Mouse (Mus musculus): ENCODE data around the gene Ptgfrn.

Gene Ptgfrn

DNA sequence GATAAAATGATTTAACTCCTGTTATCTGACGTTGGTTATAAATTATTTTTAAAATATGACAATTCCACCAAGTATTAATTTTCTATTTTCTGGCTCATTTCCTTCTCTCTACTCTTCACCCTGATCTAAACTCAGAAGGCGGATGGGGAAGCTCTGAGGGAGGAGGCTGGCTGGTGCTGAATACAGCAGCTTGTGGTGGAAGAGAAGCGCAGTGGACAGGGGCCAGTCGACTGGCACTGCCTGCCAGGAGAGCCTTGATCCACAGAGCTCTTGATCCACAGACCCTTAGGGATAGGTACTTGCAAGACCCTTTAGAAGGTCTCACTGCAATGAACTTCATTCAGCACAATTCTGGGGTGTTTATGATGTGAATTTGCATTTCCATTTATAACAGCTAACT lies 29.2 kb downstream of the Ptgfrn start:
- DNase-seq (ENCODE audit: extremely low spot score, low spot score), result no peak

DNA sequence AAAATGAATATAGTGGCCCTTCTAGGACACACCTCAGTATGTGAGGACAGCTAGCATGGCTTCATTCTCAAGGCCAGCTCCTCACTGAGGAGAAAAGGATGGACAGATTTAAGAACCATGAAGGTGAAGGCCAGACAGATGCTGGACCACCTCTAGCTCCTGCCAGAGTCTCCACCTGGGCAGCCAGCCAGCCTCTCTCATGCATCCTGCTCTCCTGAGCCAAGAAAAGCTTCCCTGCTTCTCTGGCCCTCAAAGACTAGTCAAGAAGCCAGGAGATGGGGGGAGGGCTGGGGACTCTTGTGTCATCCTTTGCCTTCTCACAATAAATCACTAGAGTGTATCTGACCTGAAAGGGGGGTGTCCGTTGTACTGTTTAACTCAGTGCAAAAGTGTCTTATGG lies 31.7 kb downstream of the Ptgfrn start:
- DNase-seq (ENCODE audit: extremely low spot score, low spot score), result no peak

DNA sequence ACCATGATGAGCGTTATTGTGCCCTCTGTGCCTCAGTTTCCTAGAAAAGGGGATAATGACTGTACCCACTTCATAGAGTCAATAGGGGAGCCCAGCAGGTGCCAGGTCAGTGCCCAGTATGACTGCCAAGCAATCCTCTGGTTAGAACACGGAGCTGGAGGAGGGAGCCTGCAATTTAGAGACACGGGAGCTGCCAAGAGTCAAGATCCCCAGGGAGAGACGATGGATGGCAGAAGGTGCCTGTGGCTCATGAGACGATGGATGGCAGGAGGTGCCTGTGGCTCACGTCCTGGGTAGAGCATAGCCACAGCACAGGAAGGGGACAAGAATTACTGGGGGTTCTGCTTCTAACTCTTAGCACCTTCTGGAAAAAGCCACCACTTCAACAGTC lies 32.4 kb downstream of the Ptgfrn start:
- no peak for DNase-seq (ENCODE audit: extremely low spot score, low spot score)

DNA sequence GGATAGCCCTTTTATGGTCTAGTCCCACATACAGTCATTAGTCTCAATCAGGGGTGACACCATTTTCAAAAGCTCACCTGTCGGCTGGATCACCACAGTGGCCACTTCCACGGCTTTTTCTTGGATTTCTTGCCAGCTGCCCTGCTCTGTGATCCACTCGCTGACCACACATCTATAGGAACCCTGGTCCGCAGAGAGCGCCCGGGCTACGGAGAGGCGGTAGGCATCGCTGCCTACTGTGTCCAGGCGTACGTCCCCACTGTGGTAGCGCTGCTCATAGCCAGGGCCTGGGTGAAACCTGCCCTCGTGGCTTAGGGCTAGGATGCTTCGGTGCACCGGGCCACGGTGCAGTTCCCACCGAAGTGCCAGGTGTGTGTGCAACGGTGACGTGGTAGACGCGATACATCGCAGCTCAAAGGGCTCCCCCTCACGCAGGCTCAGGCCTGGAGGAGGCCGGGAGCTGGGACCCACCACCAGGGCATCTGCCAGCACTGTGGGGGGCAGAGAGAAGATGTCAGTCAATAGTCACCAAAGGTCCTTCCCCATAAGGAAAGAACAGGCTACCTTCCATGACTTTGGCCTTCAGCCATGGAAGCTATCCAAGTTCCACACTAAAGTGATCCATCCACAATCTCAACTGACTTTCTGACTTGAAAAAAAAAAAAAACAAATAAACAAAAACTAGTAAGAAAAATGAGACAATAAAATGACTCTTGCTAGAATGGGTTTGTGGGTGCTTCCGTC lies 32.9 kb downstream of the Ptgfrn start:
- no peak for DNase-seq (ENCODE audit: extremely low spot score, low spot score)

DNA sequence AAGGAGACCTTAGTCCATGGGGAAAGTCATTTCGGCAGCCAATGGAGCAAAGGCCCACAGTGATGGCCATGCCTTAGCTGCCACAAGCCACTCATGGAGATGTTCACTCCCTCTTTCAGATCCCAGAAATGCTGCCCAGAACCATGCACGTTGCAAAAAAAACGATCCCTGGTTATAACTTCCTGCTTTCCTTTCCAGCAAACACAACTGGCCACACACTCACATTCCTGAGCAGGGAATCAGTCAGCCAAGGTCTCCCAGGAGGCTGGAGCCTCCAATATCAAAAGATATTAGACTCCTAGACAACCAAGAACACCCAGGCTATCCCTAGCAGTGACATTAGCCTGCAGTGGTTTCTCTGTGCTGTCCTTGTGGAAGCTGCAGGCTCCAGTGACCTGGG lies 34.2 kb downstream of the Ptgfrn start:
- no peak for DNase-seq (ENCODE audit: extremely low spot score, low spot score)

DNA sequence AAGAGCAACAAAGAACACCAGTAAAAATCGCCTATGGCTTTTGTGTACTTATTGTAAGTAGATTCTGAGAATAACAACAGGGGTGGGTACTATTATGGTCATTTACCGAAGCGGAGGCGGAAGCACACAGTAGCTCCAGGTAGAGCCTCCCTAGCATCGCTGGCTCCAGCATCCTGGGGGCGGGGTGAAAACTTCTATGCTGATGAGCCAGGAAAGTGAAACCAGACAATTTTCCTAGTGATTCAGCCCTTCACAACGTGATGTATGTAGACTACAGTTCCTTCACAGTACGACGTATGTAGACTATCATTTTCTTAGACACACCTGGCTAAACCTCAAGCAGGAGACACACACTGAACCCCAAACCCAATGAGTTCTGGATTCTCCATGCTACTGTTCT lies 36.7 kb downstream of the Ptgfrn start:
- DNase-seq (ENCODE audit: extremely low spot score, low spot score), result no peak

DNA sequence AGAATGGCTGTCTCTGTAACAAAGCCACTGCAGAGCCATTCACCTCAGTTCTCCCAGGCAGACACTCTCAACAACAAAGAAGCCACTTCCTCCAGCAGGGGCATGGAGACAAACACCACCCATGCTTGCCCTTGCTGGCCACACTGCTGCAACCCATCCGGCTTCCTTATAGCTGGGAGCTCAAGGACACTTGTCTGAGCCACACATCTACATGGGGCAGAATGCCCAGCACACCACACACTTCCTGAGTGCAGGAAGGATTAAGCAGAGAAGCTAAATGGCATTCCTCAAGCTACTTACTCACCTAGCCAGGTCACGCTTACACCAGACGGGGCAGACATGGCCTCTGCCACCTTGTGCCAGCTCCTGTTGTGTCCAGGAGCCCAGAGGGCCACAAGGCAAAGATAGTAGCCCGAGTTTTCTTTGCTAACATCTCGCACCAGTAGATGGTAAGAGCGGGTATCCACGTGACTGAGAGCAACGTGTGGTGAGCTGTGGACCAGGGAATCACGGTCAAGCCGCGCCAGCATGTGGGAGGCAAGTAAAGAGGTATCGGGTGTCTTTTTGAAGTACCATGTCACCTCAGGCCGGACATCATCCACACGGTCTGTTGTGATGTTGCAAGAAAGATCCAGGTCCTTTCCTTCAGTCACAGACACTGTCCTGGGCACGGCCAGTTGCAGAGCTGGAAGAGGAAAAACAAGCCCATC lies 37.4 kb downstream of the Ptgfrn start:
- no peak for DNase-seq (ENCODE audit: extremely low spot score, low spot score)

DNA sequence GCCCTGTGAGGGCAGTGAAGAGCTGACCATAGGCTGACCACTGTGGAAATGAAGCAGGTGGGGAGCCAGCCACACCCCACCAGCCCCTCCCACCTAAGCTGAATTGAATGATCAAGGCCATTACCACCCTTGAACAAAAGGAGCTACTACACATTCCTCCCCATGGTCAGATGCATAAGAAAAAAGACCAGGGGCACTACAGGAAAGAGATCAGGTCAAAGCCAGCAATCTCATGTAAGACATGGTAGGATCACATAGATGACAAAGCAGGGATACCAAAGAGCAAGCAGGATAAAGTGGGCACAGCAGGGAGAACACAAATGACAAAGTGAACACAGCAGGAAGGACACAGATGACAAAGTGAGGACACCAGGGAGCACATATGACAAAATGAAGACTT lies 38.5 kb downstream of the Ptgfrn start:
- no peak for DNase-seq (ENCODE audit: extremely low spot score, low spot score)

DNA sequence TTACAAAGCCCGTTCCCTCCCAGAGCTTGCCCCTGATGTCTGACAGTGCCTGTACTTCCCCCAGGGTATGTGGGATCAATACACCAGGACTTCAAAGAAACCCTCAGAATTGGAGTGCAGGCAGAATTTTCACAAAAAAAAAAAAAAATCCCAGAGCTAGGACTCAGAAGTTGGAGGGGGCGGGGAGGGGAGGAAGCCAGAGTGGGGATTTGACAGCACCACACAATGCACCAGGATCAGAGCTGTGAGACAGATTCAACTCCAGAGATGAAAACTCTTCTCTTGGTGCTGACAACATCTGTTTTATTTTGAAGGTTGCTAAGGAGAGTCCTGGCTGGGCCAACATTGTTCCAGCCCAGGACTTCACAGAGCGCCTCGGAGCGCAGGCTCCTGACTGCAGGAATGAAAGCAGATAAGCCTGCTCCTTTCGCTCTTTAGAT lies 39.3 kb downstream of the Ptgfrn start:
- no peak for DNase-seq (ENCODE audit: extremely low spot score, low spot score)

DNA sequence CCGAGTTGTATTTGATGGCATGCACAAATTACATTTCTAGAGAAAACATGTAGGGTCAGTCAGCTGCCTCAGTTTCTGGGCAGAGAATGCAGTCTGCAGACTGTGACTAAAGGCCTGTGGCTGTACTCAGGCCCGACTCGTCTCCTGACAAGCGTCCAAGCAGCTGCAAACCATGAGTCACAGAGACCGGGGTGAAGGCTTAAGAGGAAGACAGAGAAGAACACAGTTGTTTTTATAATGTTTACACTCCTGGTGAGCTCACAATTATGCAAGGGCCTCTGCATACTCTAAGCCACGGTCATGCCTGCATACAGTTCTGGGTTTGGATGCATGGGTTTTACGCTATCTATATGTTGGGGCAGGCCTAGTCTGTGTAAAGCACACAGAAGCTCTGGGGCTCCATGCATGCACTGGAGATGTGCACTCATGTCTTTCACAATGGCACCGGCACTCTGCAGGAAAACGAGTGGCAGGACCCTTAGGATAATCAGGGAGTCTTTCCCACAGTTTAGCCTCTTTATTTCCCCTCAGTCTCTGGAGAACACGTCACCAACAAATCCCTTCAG lies 39.8 kb downstream of the Ptgfrn start:
- DNase-seq (ENCODE audit: extremely low spot score, low spot score), result no peak

DNA sequence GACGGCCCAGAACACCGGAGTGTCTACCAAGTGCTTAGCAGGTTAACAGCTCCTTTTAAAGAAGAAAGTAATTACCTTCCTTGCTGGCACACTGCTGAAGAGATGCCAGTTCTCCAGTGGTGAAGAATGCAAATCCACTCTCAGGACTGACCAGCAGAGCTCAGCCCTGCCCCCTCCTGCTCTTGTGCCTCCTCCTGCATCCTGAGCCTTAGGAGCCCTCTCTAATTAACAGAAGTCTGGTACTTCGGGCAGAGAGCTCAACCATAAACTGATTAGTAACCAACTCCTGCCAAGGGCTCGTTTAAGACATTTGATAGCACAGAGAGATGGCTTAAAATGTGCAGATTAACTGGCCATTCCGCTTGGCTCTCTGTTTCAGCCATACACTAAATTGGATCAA lies 41.4 kb downstream of the Ptgfrn start:
- no peak for DNase-seq (ENCODE audit: extremely low spot score, low spot score)

DNA sequence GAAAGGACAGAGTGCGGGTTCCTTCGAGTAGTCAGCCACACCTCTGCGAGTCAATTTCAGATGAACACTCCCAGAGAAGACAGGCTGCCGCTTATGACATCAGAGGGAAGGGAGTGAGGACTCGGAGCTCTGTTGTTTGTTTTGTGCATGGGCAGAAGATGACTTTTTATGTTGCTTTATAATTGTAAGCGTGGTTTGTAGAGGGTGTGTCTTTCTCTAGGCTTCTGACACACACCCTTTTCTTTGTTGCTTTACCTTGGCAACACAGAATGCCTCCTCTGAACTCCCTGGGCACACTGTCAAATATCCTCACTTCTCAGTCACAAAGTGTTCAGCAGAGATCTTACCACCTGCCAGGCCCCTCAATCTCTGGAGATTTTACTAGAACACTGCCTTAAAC lies 43.9 kb downstream of the Ptgfrn start:
- no peak for DNase-seq (ENCODE audit: extremely low spot score, low spot score)

DNA sequence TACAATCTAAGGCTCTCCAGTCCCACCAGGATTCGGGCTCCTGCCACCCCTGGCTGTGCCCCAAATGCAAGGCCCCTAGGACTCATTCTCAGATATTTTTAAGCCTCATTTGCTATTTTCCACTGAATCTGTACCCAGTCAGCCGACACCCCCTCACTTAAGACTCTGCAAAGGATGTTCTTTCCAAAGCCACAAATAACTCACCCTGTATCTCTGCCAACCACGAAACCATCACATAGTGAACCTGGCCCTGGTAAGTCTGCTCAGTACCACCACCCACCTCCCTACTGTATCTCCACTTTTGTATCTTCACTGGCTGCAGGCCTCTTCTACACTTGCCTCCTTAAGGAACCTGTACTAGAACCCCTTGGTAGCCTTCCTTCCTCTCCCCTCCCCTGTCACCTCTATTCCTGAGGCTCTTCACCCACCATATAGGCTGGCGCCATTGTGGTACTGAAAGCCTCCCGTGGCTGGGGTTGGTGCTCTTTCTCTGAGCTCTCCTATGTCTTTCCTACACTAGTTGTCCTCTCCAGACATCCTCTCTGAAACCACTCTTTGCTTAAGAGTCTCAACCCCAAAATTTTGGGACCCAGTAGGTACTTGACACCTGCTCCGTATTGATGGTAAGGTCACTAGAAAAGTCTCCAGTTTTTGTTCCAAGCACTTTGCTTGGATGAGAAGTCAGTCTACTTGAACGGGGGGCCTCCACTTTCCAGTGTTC lies 48.1 kb downstream of the Ptgfrn start:
- no peak for DNase-seq (ENCODE audit: extremely low spot score, low spot score)

DNA sequence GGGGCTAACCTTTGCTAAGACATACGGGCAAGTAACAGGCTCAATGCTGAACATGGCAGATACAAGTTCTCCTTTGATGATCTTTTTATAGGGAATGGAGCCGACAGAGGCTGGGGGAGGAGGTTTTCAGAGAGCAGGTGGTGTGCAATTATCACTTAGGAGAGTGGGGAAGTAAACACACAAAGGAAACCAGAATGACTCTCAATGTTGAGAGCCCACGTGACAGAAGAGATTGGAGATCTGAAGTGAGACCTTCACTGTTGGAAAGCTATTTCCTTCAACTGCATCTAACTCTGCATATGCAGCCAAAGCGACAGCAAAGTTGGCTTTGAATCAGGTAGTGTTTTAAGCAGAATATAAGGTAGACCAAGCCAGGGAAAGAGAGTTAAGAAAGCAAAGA lies 50.9 kb downstream of the Ptgfrn start:
- DNase-seq (ENCODE audit: extremely low spot score, low spot score), result no peak

DNA sequence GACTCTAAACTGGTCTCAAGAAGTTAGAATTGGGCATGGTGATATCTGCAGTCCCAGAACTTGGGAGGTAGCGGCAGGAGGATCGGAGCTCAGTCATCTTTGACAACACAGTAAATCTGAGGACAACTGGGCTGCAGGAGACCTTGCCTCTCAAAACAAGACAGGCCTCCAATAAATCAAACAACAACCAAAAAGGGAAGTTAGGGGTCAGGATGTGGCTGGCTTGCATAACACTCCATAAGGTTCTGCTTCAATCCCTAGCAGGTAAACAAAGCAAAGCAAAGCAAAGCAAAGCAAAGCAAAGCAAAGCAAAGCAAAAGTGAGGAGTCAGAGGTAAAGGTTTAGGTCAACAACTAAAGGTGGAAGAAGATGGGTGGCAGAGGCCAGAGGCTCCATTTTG lies 51.9 kb downstream of the Ptgfrn start:
- DNase-seq (ENCODE audit: extremely low spot score, low spot score), result no peak

DNA sequence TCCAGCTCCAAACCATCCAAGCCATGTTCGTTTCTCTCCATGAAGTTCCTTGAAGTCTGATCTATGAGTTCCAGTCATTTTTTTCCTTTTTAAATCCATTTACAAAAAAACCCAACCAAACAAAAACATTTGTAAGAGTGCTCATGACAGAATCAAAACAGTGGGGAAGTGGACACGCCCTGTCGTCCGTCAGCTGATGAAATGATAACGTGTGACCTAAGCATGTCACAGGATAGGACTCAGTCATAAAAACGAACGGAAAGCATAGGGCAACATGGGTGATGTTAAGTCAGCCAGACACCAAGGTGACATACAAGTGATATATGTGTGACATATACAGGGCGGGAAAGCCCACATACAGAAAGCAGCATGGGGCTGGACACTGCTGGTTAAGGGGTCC lies 54.9 kb downstream of the Ptgfrn start:
- DNase-seq (ENCODE audit: extremely low spot score, low spot score), result no peak

DNA sequence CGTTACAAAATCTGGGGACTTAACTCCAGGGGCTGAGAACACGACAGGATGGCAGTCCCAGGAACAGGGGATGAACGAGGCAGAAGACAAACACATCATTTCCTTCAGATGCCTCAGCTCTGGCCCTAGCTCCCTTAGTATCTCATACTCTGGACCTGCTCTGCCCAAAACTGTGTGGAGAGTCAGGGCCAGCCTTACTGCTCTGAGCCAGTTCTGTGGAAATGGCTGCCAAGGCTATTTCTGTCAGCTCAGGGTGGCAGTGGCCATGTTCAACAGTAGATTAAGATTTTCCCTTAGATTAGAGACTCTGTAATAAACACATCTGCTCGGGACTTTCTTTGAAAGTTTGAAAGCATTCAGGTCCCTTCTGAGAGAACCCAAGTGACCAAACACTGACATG lies 58.5 kb downstream of the Ptgfrn start:
- no peak for DNase-seq (ENCODE audit: extremely low spot score, low spot score)

DNA sequence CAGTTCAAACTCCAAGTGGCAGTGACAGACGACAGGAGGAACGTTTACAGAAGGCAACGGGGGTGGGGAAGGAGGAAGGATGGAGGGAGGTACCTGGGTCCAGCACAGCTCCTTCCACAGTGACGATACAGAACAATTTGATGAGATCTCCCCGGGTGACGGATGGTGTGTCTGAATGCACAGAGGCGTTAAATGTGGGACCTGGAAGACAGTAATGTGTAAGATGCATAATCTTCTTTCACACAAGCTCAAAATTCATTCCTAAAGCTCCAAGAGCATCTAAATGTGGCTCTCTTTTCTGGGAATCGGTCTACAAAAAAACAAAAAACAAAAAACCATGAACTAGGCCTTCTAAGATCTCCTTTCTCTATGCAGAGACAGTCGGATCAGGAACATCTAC lies 60.1 kb downstream of the Ptgfrn start:
- DNase-seq (ENCODE audit: extremely low spot score, low spot score), result no peak

DNA sequence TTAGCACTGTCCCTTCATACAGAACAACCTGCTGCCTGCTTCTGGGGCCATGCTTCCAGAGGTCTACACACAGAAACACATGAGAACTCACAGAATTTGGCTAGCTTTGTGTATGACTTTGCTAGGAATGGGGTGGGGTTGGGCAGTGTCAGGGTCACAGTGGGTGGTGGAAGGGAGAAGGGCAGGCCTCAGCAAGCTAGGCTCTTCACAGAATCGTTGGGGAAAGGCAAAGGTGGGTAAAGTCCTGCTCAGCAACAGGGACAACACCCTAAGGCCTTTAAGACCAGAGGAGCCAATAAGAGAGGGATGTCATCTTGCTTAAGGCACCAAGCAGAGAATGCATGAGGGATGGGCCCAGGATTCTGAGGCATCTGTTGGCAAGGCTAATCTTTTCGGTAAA lies 61.3 kb downstream of the Ptgfrn start:
- no peak for DNase-seq (ENCODE audit: extremely low spot score, low spot score)

DNA sequence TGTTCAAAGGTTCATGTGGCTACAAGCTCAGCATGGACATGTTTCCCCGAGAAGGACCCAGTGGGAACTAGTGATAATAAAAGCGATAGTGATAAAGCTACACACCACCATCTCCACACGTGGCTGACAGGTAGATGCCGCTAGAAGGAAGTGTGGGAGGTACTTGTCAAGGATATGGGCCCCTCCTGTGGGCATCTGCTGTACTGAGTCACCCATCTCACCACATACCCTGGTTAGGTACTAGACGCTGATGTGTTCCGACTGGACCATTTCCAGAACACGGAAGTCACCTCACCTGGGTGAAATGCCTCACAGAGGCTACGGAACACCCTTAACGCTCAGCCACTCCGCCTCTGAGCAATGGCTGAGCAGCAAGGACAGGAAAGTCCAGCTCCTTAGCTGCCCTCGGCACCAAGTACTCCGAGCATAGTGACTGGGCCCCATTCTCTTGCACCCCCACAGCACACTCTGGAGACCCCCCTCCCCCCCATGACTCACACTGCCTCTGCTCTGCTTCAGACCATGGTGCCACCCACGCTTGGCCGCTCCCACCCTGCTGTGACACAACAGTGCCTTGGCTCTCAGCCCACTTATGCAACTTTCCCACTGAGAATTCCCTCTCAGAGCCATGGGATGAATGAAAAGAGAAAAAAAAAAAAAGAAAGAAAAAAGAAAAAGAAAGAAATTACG lies 62.3 kb downstream of the Ptgfrn start:
- no peak for DNase-seq (ENCODE audit: extremely low spot score, low spot score)

DNA sequence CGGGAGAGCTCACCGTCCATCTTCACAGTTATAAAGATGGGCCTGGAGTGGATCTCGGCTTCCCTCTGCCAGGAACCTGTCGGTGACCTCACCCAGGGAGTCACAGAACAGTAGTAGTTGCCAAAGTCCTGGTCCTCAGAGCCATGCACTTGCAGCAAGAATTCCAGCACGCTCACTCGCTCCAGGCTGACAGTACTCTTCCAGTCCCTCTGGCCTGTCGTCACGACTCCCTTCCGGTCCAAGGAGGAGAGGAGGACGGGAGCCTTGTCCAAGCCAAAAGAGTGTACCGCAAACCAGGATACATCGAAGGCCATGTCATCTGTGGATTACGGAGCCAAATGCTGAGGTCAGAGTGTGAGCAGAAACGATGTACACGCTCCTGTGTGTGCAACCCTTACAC lies 64.6 kb downstream of the Ptgfrn start:
- DNase-seq (ENCODE audit: extremely low spot score, low spot score), result no peak

DNA sequence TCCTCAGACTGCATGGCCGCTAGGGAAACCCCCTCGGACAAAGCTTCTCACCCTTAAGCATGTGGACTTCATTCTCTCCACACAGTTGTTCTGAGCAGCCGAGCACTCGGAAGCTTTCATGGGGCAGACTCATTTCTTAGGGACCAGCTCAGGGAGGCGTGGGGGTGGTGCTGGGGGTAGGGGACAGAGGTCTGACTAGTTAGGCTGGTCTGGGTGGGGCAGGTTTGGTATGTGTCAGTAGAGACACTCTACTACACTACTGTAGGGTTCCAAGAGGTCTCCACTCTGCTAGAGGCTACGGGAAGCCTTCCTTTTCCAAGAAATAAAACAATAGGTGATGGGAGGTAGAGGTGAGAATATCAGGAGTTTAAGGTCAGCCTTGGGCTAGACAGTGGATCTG lies 65.4 kb downstream of the Ptgfrn start:
- DNase-seq (ENCODE audit: extremely low spot score, low spot score), result no peak

All from neural tube, embryonic 10.5 days (tissue).